Mouse (Mus musculus) intestine, embryonic 14.5 days (tissue): ENCODE measurements at regions not wholly inside any gene's neighbourhood (a gene's known extent, or its start where the extent isn't known, plus 50 kb on each side); places are given as distances from the start of the nearest gene placed in this dataset.

ENCODE experiments used
- ATAC-seq: fragments of 200-750 bp; cut with Nextera tagmentation; replicated peaks from 2 replicates; pipeline ENCODE4 v1.8.0; 2017; ENCODE audit warnings: low read depth, moderate number of reproducible peaks, moderate TSS enrichment, moderate library complexity; ENCODE audit not compliant: low FRiP score, low TSS enrichment
- DNase-seq: peaks from one replicate; pipeline ENCODE4 v3.0.0-alpha.2; 2018; ENCODE audit warnings: low spot score
- H3K27ac ChIP-seq: fragments of 300-500 bp; sonication (generic); 2 replicates; pipeline ENCODE4 v1.5.1; 2014; ENCODE audit warnings: low read depth, mild to moderate bottlenecking, control low read depth
- H3K27me3 ChIP-seq: fragments of 300-500 bp; sonication (generic); replicated peaks from 2 replicates; pipeline ENCODE4 v1.6.1; 2014; ENCODE audit warnings: low read length, control low read depth; ENCODE audit not compliant: control insufficient read depth, insufficient read depth
- H3K36me3 ChIP-seq: fragments of 300-500 bp; sonication (generic); 2 replicates; pipeline ENCODE4 v1.6.1; 2014; ENCODE audit warnings: low read length, control low read depth; ENCODE audit not compliant: control insufficient read depth, insufficient read depth
- H3K4me1 ChIP-seq: fragments of 300-500 bp; sonication (generic); replicated peaks from 2 replicates; pipeline ENCODE4 v1.6.1; 2014; ENCODE audit warnings: low read length, control low read depth, mixed read lengths; ENCODE audit not compliant: control insufficient read depth, insufficient read depth
- H3K4me2 ChIP-seq: fragments of 300-500 bp; sonication (generic); 2 replicates; pipeline ENCODE4 v1.6.1; 2014; ENCODE audit warnings: low read length
- H3K4me3 ChIP-seq: fragments of 300-500 bp; sonication (generic); 2 replicates; pipeline ENCODE4 v1.5.1; 2014; ENCODE audit warnings: low read depth, low read length, control low read depth, mixed read lengths
- H3K9ac ChIP-seq: fragments of 300-500 bp; sonication (generic); 2 replicates; pipeline ENCODE4 v1.6.1; 2014; ENCODE audit warnings: mild to moderate bottlenecking, low read length
- H3K9me3 ChIP-seq: fragments of 300-500 bp; sonication (generic); 2 replicates; pipeline ENCODE4 v1.6.1; 2016; ENCODE audit warnings: low read length, control low read depth; ENCODE audit not compliant: control insufficient read depth
- WGBS: fragments of 180-500 bp; shearing (Covaris S2); extraction: QIAGEN DNeasy Blood & Tissue Kit; methylation state at CpG from one replicate; pipeline ENCODE4 v1.1.7; 2014; 5-methylcytosine and 5-hydroxymethylcytosine counted together

GRCm38 (mm10) chr3:63560745-63561151, 77.1 kb upstream of the Gm34302 start:
- Histone ChIP-seq H3K27ac (no peak overlapping the region), H3K4me3 (no peak overlapping the region), H3K4me1 (no peaks in the 10 kb centered on the region), H3K9ac (no peak overlapping the region), H3K36me3 (no peaks in the 10 kb centered on the region), H3K4me2 (no peak overlapping the region), H3K9me3 (no peaks in the 10 kb centered on the region), H3K27me3 (no peaks in the 10 kb centered on the region)
- no peak for DNase-seq
- 39% methylated on average over 4 of the region's 4 CpGs for WGBS
- ATAC-seq, result no peak

- DNase-seq (no peak), ATAC-seq (no peak)
- H3K27me3 ChIP-seq, result no peaks in the 10 kb centered on the region
- H3K4me3 ChIP-seq, result no peak overlapping the region
- no peaks in the 10 kb centered on the region for H3K9me3 ChIP-seq
- no peaks in the 10 kb centered on the region for H3K36me3 ChIP-seq
- H3K4me1 ChIP-seq, result no peaks in the 10 kb centered on the region
- WGBS, result 88% methylated on average over 1 of the region's 1 CpGs
- H3K9ac ChIP-seq, result no peak overlapping the region
- H3K27ac ChIP-seq, result no peak overlapping the region
- no peak overlapping the region for H3K4me2 ChIP-seq
These were observed 73.1 kb upstream of the Gm34302 start for GRCm38 (mm10) chr3:63556741-63557140.

GRCm38 (mm10) chr3:63554872-63555271, 71.2 kb upstream of the Gm34302 start:
- Histone ChIP-seq H3K9ac (no peak overlapping the region), H3K27me3 (no peaks in the 10 kb centered on the region), H3K4me3 (no peak overlapping the region), H3K36me3 (no peaks in the 10 kb centered on the region), H3K4me1 (no peaks in the 10 kb centered on the region), H3K27ac (no peak overlapping the region), H3K4me2 (no peak overlapping the region), H3K9me3 (no peaks in the 10 kb centered on the region)
- no peak for ATAC-seq
- DNase-seq, result peak; percentile 61
- 8% methylated on average over 9 of the region's 9 CpGs for WGBS

GRCm38 (mm10) chr3:63553426-63553825, 69.7 kb upstream of the Gm34302 start:
- Histone ChIP-seq H3K27ac (no peak overlapping the region), H3K27me3 (no peaks in the 10 kb centered on the region), H3K36me3 (no peaks in the 10 kb centered on the region), H3K4me1 (no peaks in the 10 kb centered on the region), H3K4me2 (no peak overlapping the region), H3K9me3 (no peaks in the 10 kb centered on the region), H3K4me3 (no peak overlapping the region), H3K9ac (no peak overlapping the region)
- DNase-seq, result no peak
- 76% methylated on average over 2 of the region's 2 CpGs for WGBS
- ATAC-seq, result no peak

- H3K9ac ChIP-seq, result no peak overlapping the region
- no peaks in the 10 kb centered on the region for H3K4me1 ChIP-seq
- H3K27ac ChIP-seq, result no peak overlapping the region
- no peak overlapping the region for H3K4me2 ChIP-seq
- 72% methylated on average over 5 of the region's 5 CpGs for WGBS
- H3K27me3 ChIP-seq, result no peaks in the 10 kb centered on the region
- no peaks in the 10 kb centered on the region for H3K9me3 ChIP-seq
- ATAC-seq (no peak), DNase-seq (no peak)
- H3K4me3 ChIP-seq, result no peak overlapping the region
- no peaks in the 10 kb centered on the region for H3K36me3 ChIP-seq
These were observed 68.0 kb upstream of the Gm34302 start for GRCm38 (mm10) chr3:63551661-63552060.

- no peaks in the 10 kb centered on the region for H3K27me3 ChIP-seq
- H3K4me2 ChIP-seq, result no peak overlapping the region
- no peak overlapping the region for H3K27ac ChIP-seq
- WGBS, result 46% methylated on average over 4 of the region's 4 CpGs
- H3K9ac ChIP-seq, result no peak overlapping the region
- DNase-seq (no peak), ATAC-seq (no peak)
- H3K4me3 ChIP-seq, result no peak overlapping the region
- no peaks in the 10 kb centered on the region for H3K9me3 ChIP-seq
- H3K4me1 ChIP-seq, result no peaks in the 10 kb centered on the region
- H3K36me3 ChIP-seq, result no peaks in the 10 kb centered on the region
These were observed 59.1 kb upstream of the Gm34302 start for GRCm38 (mm10) chr3:63542638-63543408.

- ATAC-seq, result no peak
- Histone ChIP-seq H3K36me3 (no peaks in the 10 kb centered on the region), H3K4me3 (no peak overlapping the region), H3K4me2 (no peak overlapping the region), H3K27me3 (no peaks in the 10 kb centered on the region), H3K4me1 (no peaks in the 10 kb centered on the region), H3K9me3 (no peaks in the 10 kb centered on the region), H3K27ac (no peak overlapping the region), H3K9ac (no peak overlapping the region)
- WGBS, result 66% methylated on average over 2 of the region's 2 CpGs
- no peak for DNase-seq
These were observed 55.2 kb upstream of the Gm34302 start for GRCm38 (mm10) chr3:63538881-63539280.

GRCm38 (mm10) chr3:63534141-63534540, 50.5 kb upstream of the Gm34302 start:
- DNase-seq (no peak), ATAC-seq (no peak)
- no peak overlapping the region for H3K9ac ChIP-seq
- H3K27me3 ChIP-seq, result no peaks in the 10 kb centered on the region
- no peaks in the 10 kb centered on the region for H3K9me3 ChIP-seq
- no peaks in the 10 kb centered on the region for H3K4me1 ChIP-seq
- no peaks in the 10 kb centered on the region for H3K36me3 ChIP-seq
- H3K4me3 ChIP-seq, result no peak overlapping the region
- no peak overlapping the region for H3K27ac ChIP-seq
- H3K4me2 ChIP-seq, result no peak overlapping the region
- WGBS, result 54% methylated on average over 2 of the region's 2 CpGs
